Mouse (Mus musculus) adrenal gland, postnatal 10 days (tissue): Measurements from ENCODE around the gene Ddx46. TPM values are rescaled to one million over a fixed set of nuclear protein-coding genes. Genes with fewer than 3 reads are reported as not detected.
A peak's percentile ranks its signal among the peaks of the same experiment; 100 is the strongest.
"Not testable (repeated sequence)": the region's sequence is repeated elsewhere in the genome, so short reads cannot be mapped to it uniquely, and the experiment has no call there.

Experiments used
- DNase-seq: peaks from one replicate; pipeline ENCODE4 v3.0.0; 2021; ENCODE audit warnings: mixed read lengths
- long read RNA-seq, 2 experiments: library from polyadenylated mRNA; stranded (forward); transcript quantifications; one replicate each; pipeline ENCODE4 v2.0.0; 2021
- total RNA-seq, 2 experiments: library from RNA; stranded (reverse); gene quantifications; 2 replicates each; pipeline ENCODE4 v1.2.3; 2021

Gene Ddx46
- 10 to 100 TPM; 30.6 to 36.4 TPM for total RNA-seq
- long read RNA-seq, experiment 1, full-length matches to known transcripts: 4 of 23 reads
- long read RNA-seq, experiment 1, partial matches to known transcripts: 13 of 23 reads
- long read RNA-seq, experiment 1, other reads (novel, unspliced or antisense): 6 of 23 reads
- long read RNA-seq, experiment 2, full-length matches to known transcripts: 9 of 14 reads
- long read RNA-seq, experiment 2, partial matches to known transcripts: 1 of 14 reads
- long read RNA-seq, experiment 2, other reads (novel, unspliced or antisense): 4 of 14 reads

DNA sequence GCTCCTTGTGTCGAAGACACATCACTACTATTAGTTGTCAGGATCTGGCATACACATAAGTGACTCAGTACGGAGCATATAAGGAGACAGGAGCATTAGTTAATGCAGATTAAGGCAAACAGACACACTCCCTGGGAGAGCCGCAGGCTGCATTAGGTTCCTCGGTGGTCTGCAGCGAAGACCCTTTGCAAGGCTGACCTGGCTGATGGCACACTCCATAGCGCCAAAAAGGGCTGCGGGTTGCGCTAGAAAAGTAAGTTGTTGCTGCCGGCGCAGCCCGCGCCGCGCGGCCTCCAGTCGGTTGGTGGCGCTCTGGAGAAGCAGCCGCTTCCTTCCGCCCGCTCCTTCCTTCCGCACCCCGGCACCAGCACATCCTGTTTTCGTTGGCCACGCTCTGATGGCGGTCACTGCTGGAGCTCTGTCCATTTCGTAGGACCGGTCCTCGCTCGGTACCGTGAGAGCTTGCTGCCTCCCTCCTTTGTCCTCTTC is at the start of gene Ddx46:
Gene Ddx46, plus strand, starts transcription at position 389 of the 489 bp plus-strand sequence.
- DNase-seq: peak; percentile 95

DNA sequence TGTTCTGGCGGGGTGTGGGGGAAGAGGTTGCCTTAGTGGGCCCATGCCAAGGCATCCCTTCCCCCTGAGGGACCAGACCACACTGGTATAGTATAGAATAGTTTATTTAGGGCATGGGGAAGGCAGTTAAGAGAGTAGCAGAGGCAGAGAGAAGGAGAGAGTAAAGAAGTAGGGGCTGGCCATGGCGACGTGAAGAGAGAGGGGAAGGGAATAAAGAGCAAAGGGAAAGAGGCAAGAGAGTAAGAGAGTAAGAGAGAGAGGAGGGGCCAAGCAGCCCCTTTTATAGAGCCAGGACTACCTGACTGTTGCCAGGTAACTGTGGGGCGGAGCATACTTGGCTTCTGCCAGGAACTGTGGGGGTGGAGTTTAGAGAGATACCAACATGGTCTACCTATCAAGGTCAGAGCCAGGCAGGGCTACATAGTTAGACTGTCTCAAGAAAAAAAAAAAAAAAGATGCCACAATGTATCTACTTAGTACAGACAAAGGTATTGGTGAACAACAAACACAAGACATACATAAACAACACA is 42.8 kb upstream of the Ddx46 start:
- no peak for DNase-seq

- peak; percentile 98 for DNase-seq
These were observed 42.1 kb upstream of the Ddx46 start for GRCm38 (mm10) chr13:55592512-55593253.

DNA sequence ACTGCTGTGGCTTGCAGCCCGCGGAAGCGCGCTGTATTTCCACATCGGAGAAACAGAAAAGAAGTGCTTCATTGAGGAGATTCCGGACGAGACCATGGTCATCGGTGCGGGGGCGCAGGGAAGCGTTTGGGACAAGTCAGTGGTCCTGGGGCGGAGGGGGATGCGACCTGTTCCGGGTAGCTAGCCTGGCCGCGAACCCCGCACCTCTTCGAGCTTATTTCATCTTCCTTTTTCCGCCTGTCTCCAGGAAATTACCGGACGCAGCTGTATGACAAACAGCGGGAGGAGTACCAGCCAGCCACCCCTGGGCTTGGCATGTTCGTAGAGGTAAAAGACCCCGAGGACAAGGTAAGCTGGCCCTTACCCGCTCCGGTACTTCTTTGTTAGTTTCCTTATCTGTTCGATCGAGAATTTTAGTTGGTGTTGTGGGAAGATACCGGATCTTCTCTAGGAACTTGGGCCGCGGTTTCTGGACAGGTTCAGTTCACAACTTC is 41.5 kb upstream of the Ddx46 start:
- no peak for DNase-seq

DNA sequence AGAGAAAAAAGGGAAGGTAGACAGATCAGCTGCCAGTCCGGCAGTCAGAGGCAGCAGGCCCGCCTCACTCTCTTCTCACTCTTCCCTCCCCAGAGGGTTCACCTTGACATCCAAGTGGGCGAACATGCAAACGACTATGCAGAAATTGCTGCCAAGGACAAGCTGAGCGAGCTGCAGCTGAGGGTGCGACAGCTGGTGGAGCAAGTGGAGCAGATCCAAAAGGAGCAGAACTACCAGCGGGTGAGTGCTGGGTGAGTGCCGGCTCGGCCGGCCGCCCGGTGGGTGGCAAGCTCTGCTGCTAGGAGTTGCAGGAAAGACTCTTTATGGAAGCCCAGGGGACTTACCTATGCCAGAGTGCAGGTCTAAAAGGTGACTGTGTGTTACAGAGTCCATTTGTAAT is 39.5 kb upstream of the Ddx46 start:
- DNase-seq: peak; percentile 69

DNA sequence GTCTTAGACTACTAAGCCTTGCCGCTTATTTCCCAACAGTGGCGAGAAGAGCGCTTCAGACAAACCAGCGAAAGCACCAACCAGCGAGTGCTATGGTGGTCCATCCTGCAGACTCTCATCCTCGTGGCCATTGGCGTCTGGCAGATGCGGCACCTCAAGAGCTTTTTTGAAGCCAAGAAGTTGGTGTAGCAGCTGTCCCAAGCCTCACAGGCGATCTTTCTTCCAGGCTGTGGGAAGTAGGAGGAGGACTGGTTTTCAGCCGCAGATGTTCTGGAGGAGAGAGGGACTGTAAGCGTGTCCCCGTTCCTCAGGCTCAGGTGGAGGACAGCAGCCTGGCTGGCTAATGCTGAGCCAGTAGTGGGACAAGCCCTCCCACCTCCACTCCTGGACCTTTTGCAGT is 38.0 kb upstream of the Ddx46 start:
- no peak for DNase-seq

GRCm38 (mm10) chr13:55599566-55600540 is 35.0 kb upstream of the Ddx46 start, which contains the start of gene B4galt7:
TSS of gene B4galt7 (plus strand) at chr13:55599896.
- DNase-seq: peak; percentile 96

- DNase-seq: no peak
These were observed 34.2 kb upstream of the Ddx46 start for GRCm38 (mm10) chr13:55600657-55601056.

GRCm38 (mm10) chr13:55601611-55602010 is 33.2 kb upstream of the Ddx46 start:
- DNase-seq: peak; percentile 91

DNA sequence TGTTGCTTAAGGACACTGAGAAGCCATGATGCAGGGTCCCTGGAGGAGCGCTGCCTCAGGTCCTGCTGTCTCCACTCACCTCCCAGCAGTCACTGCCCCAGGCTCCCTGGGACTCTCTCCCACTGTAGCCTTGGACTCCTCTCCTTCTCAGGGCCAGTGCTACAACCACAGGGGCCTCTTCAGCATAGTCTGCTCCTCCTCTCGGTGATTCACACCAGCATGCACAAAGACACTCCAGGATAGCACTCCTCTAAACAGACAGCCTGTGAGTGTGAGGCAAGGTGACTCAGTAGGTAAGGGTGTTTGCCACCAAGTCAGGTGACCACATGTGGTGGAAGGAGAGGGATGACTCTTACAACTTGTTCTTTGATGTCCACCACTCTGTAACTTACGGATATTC is 30.2 kb upstream of the Ddx46 start:
- DNase-seq: no peak

- DNase-seq: no peak
These were observed 27.8 kb upstream of the Ddx46 start for GRCm38 (mm10) chr13:55606899-55607623.

DNA sequence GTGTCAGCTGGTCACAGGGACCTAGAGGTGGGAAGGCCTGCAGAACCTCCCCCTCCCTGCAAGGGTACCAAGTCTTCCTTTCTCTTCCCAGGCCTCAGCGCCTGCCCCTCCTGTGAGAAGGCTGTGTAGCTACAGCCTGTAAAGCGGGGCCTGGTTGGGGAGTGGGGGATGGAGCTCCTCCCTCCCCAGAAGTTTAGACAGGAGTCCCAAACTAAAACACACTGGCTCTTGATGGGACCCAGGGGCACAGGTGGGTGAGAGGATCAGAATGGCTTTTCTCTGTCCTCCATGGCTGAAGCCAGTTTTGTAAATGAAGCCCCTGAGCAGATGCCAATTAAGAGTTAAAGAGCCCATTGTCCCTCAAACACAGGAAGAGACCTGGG is 27.2 kb upstream of the Ddx46 start:
- no peak for DNase-seq

DNA sequence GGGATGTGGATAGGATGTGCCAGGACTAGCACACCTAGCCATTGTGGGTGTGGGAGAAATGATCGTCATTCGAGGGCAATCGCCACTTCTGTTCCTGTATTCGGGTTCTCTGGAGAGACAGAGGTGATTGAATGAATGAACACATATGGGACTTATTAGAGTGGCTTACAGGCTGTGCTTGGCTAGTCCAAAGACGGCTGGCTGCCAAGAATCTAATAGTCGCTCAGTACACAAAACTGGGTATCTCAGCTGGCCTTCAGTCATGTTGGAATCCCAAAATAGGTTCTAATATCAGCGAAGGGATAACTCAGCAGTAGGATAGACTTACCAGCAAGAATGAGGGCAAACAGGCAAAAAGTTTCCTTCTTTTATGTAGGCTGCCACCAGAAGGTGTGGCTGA is 22.8 kb upstream of the Ddx46 start:
- DNase-seq: no peak

GRCm38 (mm10) chr13:55613471-55613870 is 21.4 kb upstream of the Ddx46 start:
- DNase-seq: no peak

- no peak for DNase-seq
These were observed 15.5 kb upstream of the Ddx46 start for GRCm38 (mm10) chr13:55619328-55619727.

DNA sequence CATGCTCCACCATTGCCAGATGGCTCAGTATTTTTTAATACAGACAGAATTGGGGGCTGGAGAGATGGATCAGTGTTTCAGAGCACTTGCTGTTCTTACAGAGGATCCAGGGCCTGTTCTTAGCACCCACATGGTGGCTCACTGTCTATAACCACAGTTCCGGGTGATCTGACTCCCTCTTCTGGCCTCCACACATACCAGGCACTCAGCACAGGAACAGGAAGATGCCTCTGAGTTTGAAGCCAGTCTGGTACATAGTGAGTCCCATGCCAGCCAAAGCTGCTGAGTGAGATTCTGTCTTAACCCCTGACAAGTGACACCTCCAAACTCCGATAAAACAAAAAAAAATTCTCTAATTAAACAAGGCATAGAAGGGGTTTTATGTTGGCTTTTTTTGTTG is 14.6 kb upstream of the Ddx46 start:
- DNase-seq: no peak

- DNase-seq: not testable (repeated sequence)
These were observed 12.6 kb upstream of the Ddx46 start for GRCm38 (mm10) chr13:55622156-55622648.

GRCm38 (mm10) chr13:55622649-55623541 is 11.9 kb upstream of the Ddx46 start, which contains the start of gene Caml:
TSS of gene Caml (plus strand) at chr13:55623005.
- DNase-seq: peak; percentile 91

DNA sequence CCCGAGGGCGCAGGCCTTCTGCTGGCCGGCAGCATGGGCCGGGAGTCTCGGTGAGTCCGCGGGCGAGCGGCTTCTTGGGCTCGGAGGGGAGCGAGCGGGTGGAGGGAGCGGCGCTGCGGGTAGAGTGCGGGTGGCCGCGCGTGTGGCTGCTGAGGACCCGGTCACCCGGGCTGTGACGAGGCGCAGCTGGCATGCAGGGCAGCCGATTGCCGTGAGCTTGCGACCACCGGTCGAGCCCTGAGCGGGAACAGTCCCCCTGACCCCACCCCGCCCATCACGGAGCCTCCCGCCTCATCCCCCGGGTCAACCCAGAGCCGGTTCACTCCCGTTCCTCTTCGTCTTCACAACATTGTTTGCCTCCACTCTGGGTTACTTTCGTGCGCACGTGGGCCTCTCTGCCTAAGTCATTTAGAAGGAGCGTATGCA is 332 bp downstream of the Ddx46 start:
- no peak for DNase-seq
